Mouse (Mus musculus) heart, embryonic 16.5 days (tissue): ENCODE measurements around the gene Mical3. TPM values are rescaled to one million over a fixed set of nuclear protein-coding genes. Genes with fewer than 3 reads are reported as not detected.
A peak's percentile ranks its signal among the peaks of the same experiment; 100 is the strongest.

Experiments
- ATAC-seq: fragments of 200-750 bp; cut with Nextera tagmentation; replicated peaks from 2 replicates; pipeline ENCODE4 v1.8.0; 2017; ENCODE audit warnings: moderate number of reproducible peaks; ENCODE audit not compliant: insufficient read depth, low FRiP score; ENCODE audit errors: extremely low read depth
- H3K27ac ChIP-seq: fragments of 300-500 bp; sonication (generic); 2 replicates; pipeline ENCODE4 v1.5.1; 2014; ENCODE audit warnings: mild to moderate bottlenecking, low read length, control low read depth, moderate library complexity
- H3K27me3 ChIP-seq: fragments of 300-500 bp; sonication (generic); 2 replicates; pipeline ENCODE4 v1.6.1; 2014; ENCODE audit warnings: low read length, mixed read lengths; ENCODE audit not compliant: control insufficient read depth, insufficient read depth
- H3K36me3 ChIP-seq: fragments of 300-500 bp; sonication (generic); 2 replicates; pipeline ENCODE4 v1.6.1; 2014; ENCODE audit not compliant: control insufficient read depth, insufficient read depth
- H3K4me1 ChIP-seq: fragments of 300-500 bp; sonication (generic); 2 replicates; pipeline ENCODE4 v1.6.1; 2014; ENCODE audit warnings: low read length, mixed read lengths; ENCODE audit not compliant: control insufficient read depth, insufficient read depth
- H3K4me2 ChIP-seq: fragments of 300-500 bp; sonication (generic); 2 replicates; pipeline ENCODE4 v1.6.1; 2014; ENCODE audit warnings: low read depth, mild to moderate bottlenecking, control low read depth, low read length
- H3K4me3 ChIP-seq: fragments of 300-500 bp; sonication (generic); 2 replicates; pipeline ENCODE4 v1.5.1; 2014; ENCODE audit warnings: mild to moderate bottlenecking, control low read depth, low read length
- H3K9ac ChIP-seq: fragments of 300-500 bp; sonication (generic); 2 replicates; pipeline ENCODE4 v1.6.1; 2014; ENCODE audit warnings: low read length, control low read depth
- H3K9me3 ChIP-seq: fragments of 300-500 bp; sonication (generic); replicated peaks from 2 replicates; pipeline ENCODE4 v1.6.1; 2016; ENCODE audit warnings: low read length; ENCODE audit not compliant: control insufficient read depth
- WGBS: fragments of 180-500 bp; shearing (Covaris S2); extraction: QIAGEN DNeasy Blood & Tissue Kit; methylation state at CpG from one replicate; pipeline ENCODE4 v1.1.7; 2014; 5-methylcytosine and 5-hydroxymethylcytosine counted together
- polyA plus RNA-seq: library from polyadenylated mRNA; unstranded; fragments of >200 nt; fragmentation: Nextera tagmentation; extraction: Ambion mirVana; gene quantifications from 2 replicates; pipeline ENCODE4 v1.2.1, GENCODE M21; 2015

The Mical3 gene
- polyA plus RNA-seq, 1 experiment from 2014 or later, result 27.2 TPM

GRCm38 (mm10) chr6:121051411-121051810 lies 79.4 kb downstream of the Mical3 start:
- H3K36me3 ChIP-seq, result no peaks in the 10 kb centered on the region
- no peaks in the 10 kb centered on the region for H3K27me3 ChIP-seq
- WGBS, result 47% methylated on average over 8 of the region's 8 CpGs
- no peak overlapping the region for H3K4me2 ChIP-seq
- H3K4me3 ChIP-seq, result no peak overlapping the region
- peak overlapping the region; percentile 15; the same call in 1 of the 2 replicates for H3K27ac ChIP-seq
- H3K4me1 ChIP-seq, result peaks cover 73% of the 10 kb centered on the region
- ATAC-seq, result no peak
- H3K9me3 ChIP-seq, result no peaks in the 10 kb centered on the region
- no peak overlapping the region for H3K9ac ChIP-seq

- H3K9ac ChIP-seq, result no peak overlapping the region
Measured at GRCm38 (mm10) chr6:121048696-121049095, 82.1 kb downstream of the Mical3 start.

GRCm38 (mm10) chr6:121045345-121046080 lies 85.3 kb downstream of the Mical3 start:
- H3K4me2 ChIP-seq, result no peak overlapping the region
- no peak for ATAC-seq
- WGBS, result 65% methylated on average over 20 of the region's 20 CpGs
- H3K9ac ChIP-seq, result no peak overlapping the region
- no peak overlapping the region for H3K27ac ChIP-seq
- H3K9me3 ChIP-seq, result no peaks in the 10 kb centered on the region
- H3K4me3 ChIP-seq, result no peak overlapping the region
- H3K27me3 ChIP-seq, result no peaks in the 10 kb centered on the region
- H3K36me3 ChIP-seq, result peaks cover 11% of the 10 kb centered on the region
- H3K4me1 ChIP-seq, result peaks cover 34% of the 10 kb centered on the region

More at GRCm38 (mm10) chr6:121048696-121049095, 82.1 kb downstream of the Mical3 start:
- Histone ChIP-seq H3K4me1 (peaks cover 64% of the 10 kb centered on the region), H3K27ac (no peak overlapping the region), H3K4me3 (no peak overlapping the region), H3K9me3 (no peaks in the 10 kb centered on the region), H3K4me2 (no peak overlapping the region), H3K27me3 (no peaks in the 10 kb centered on the region), H3K36me3 (no peaks in the 10 kb centered on the region)
- 74% methylated on average over 8 of the region's 8 CpGs for WGBS
- no peak for ATAC-seq

GRCm38 (mm10) chr6:121043434-121044189 lies 87.2 kb downstream of the Mical3 start:
- peaks cover 19% of the 10 kb centered on the region for H3K36me3 ChIP-seq
- WGBS, result 69% methylated on average over 14 of the region's 14 CpGs
- H3K9me3 ChIP-seq, result no peaks in the 10 kb centered on the region
- no peak for ATAC-seq
- no peak overlapping the region for H3K27ac ChIP-seq
- peaks cover 35% of the 10 kb centered on the region for H3K4me1 ChIP-seq
- H3K9ac ChIP-seq, result no peak overlapping the region
- no peaks in the 10 kb centered on the region for H3K27me3 ChIP-seq
- no peak overlapping the region for H3K4me3 ChIP-seq
- no peak overlapping the region for H3K4me2 ChIP-seq

GRCm38 (mm10) chr6:121039719-121040118 lies 91.1 kb downstream of the Mical3 start:
- H3K9ac ChIP-seq, result no peak overlapping the region
- H3K9me3 ChIP-seq, result no peaks in the 10 kb centered on the region
- no peaks in the 10 kb centered on the region for H3K27me3 ChIP-seq
- no peak for ATAC-seq
- H3K4me1 ChIP-seq, result peaks cover 15% of the 10 kb centered on the region
- H3K36me3 ChIP-seq, result peaks cover 29% of the 10 kb centered on the region
- H3K4me2 ChIP-seq, result no peak overlapping the region
- no peak overlapping the region for H3K27ac ChIP-seq
- H3K4me3 ChIP-seq, result no peak overlapping the region
- WGBS, result 79% methylated on average over 3 of the region's 3 CpGs

- Histone ChIP-seq H3K27me3 (no peaks in the 10 kb centered on the region), H3K4me3 (no peak overlapping the region), H3K27ac (no peak overlapping the region), H3K9ac (no peak overlapping the region), H3K36me3 (peaks cover 29% of the 10 kb centered on the region), H3K4me2 (no peak overlapping the region), H3K4me1 (peaks cover 13% of the 10 kb centered on the region), H3K9me3 (no peaks in the 10 kb centered on the region)
- WGBS, result 61% methylated on average over 9 of the region's 9 CpGs
- no peak for ATAC-seq
Measured at GRCm38 (mm10) chr6:121039286-121039685, 91.5 kb downstream of the Mical3 start.

- no peaks in the 10 kb centered on the region; the same call in 1 of the 2 replicates for H3K9me3 ChIP-seq
- H3K27me3 ChIP-seq, result no peaks in the 10 kb centered on the region
- no peak overlapping the region for H3K27ac ChIP-seq
- no peak overlapping the region for H3K4me3 ChIP-seq
- WGBS, result 55% methylated on average over 4 of the region's 4 CpGs
- H3K36me3 ChIP-seq, result peaks cover 45% of the 10 kb centered on the region
- H3K4me2 ChIP-seq, result no peak overlapping the region
- no peak for ATAC-seq
- no peak overlapping the region for H3K9ac ChIP-seq
- H3K4me1 ChIP-seq, result peaks cover 12% of the 10 kb centered on the region
Measured at GRCm38 (mm10) chr6:121037086-121037485, 93.7 kb downstream of the Mical3 start.

GRCm38 (mm10) chr6:121035929-121036328 lies 94.9 kb downstream of the Mical3 start:
- Histone ChIP-seq H3K27me3 (no peaks in the 10 kb centered on the region), H3K4me3 (no peak overlapping the region), H3K4me1 (peaks cover 12% of the 10 kb centered on the region), H3K4me2 (no peak overlapping the region), H3K36me3 (peaks cover 45% of the 10 kb centered on the region), H3K9me3 (no peaks in the 10 kb centered on the region; the same call in 1 of the 2 replicates), H3K9ac (no peak overlapping the region), H3K27ac (no peak overlapping the region)
- 56% methylated on average over 3 of the region's 3 CpGs for WGBS
- ATAC-seq, result no peak

- 38% methylated on average over 12 of the region's 12 CpGs for WGBS
- no peak for ATAC-seq
- Histone ChIP-seq H3K9me3 (no peaks in the 10 kb centered on the region; the same call in 1 of the 2 replicates), H3K27me3 (no peaks in the 10 kb centered on the region), H3K4me3 (no peak overlapping the region), H3K27ac (no peak overlapping the region), H3K36me3 (peaks cover 49% of the 10 kb centered on the region), H3K4me1 (peaks cover 12% of the 10 kb centered on the region), H3K4me2 (no peak overlapping the region), H3K9ac (no peak overlapping the region)
Measured at GRCm38 (mm10) chr6:121035268-121035667, 95.5 kb downstream of the Mical3 start.
